9 mouse cellular contexts compared by ENCODE assay signal in the genomic region with DNA sequence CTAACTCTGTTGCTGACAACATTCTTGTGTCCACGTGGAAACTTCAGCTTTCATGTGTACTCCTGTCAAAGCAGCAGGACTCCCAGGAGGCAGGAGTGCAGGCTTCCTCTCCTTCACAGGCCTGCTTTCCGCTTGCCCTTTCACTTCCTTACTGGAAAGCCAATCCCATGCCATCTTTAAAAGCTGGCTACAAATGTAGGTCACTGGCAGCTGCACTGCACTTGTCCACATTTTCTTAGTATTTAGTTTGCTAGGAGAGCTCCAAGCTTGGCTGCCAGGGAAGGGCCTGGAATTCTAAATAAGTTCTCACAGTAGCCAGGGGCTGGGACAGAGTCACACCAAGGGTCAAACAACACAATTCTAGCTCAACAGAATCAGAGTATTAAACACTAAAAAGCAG. TPM values are rescaled to one million over a fixed set of nuclear protein-coding genes. Genes with fewer than 3 reads are reported as not detected.
DNase-seq lines count a peak whose midpoint lies in the region; ATAC-seq lines count a peak whose summit lies in the region.
"Had no signal": no experiment of that assay in that cellular context is flagged by ENCODE, and none has a peak within 500 bp of the region (broad histone marks: within the 10 kb centered on the region; RNA-seq: fewer than 3 reads in every experiment).

No protein-coding gene starts in this region.

- H3K4me1 ChIP-seq in heart, embryonic 11.5 days (ENCODE audit: control insufficient read depth, insufficient read depth, low read length), result no peaks in the 10 kb centered on the region
- H3K4me1 ChIP-seq: lung, embryonic 15.5 days had no signal

- H3K27ac ChIP-seq in heart, embryonic 11.5 days (ENCODE audit: low read depth, low read length), result no peak overlapping the region
- H3K27ac ChIP-seq: lung, embryonic 15.5 days had no signal

- DNase-seq in heart, adult 8-10 months (ENCODE audit: low spot score), result peak; percentile 31
- peak; percentile 4 for DNase-seq in adrenal gland, postnatal 25 days
- DNase-seq in frontal cortex, postnatal 10 days (ENCODE audit: low spot score in 2 of 2), result peak; percentile 17 to 31
- DNase-seq in left cerebral cortex, adult 11 months (ENCODE audit: low spot score), result peak; percentile 13
- DNase-seq in yolk sac, embryonic 10.5 days (ENCODE audit: low spot score), result no peak
- DNase-seq in lung, postnatal 25 days (ENCODE audit: low spot score), result no peak

- 61% methylated on average over 2 of the region's 2 CpGs for WGBS in heart, embryonic 11.5 days (ENCODE audit: insufficient replicate concordance)

- H3K9me3 ChIP-seq in heart, embryonic 11.5 days (replicated peaks; ENCODE audit: control insufficient read depth, low read length), result no peaks in the 10 kb centered on the region
- H3K9me3 ChIP-seq: lung, embryonic 15.5 days had no signal

- no peaks in the 10 kb centered on the region for H3K36me3 ChIP-seq in heart, embryonic 11.5 days (ENCODE audit: control insufficient read depth, insufficient read depth, low read length)
- H3K36me3 ChIP-seq: lung, embryonic 15.5 days had no signal

- no peak overlapping the region for H3K4me3 ChIP-seq in heart, embryonic 11.5 days (ENCODE audit: low read depth, low read length)
- H3K4me3 ChIP-seq: lung, embryonic 15.5 days had no signal

- ATAC-seq in heart, embryonic 11.5 days (replicated peaks; ENCODE audit: insufficient number of reproducible peaks, low FRiP score, low TSS enrichment), result no peak
- no peak for ATAC-seq in megakaryocyte progenitor cell, adult 5-6 weeks (replicated peaks; ENCODE audit: poor library complexity)

- H3K9ac ChIP-seq in heart, embryonic 11.5 days (ENCODE audit: low read depth, low read length), result no peak overlapping the region
- H3K9ac ChIP-seq: lung, embryonic 15.5 days had no signal

- no peak overlapping the region for H3K4me2 ChIP-seq in heart, embryonic 11.5 days
- H3K4me2 ChIP-seq: lung, embryonic 15.5 days had no signal

- H3K27me3 ChIP-seq in heart, embryonic 11.5 days (ENCODE audit: control insufficient read depth, insufficient read depth, low read length), result no peaks in the 10 kb centered on the region
- H3K27me3 ChIP-seq: lung, embryonic 15.5 days had no signal

RNA-seq across cellular contexts. Expression of a gene that starts 49.6 kb away (rescaled TPM):
- total RNA-seq in heart, adult 8-10 months (2022), result 10 to 100 TPM; 10.4 to 14.9 (median 13.1) TPM
- 20.6 and 22.0 TPM in 2 replicates for polyA plus RNA-seq in heart, embryonic 11.5 days (2014; fragmentation: Nextera tagmentation; extraction: Ambion mirVana)
- 17.1 and 18.6 TPM in 2 replicates for total RNA-seq in adrenal gland, postnatal 25 days (2021)
- total RNA-seq in megakaryocyte progenitor cell, adult 5-6 weeks (2015), result 20.2 and 24.0 TPM in 2 replicates
- 11.4 and 16.0 TPM in 2 replicates for total RNA-seq in megakaryocyte progenitor cell, adult 5-6 weeks (2017)

RNA-seq across cellular contexts. Expression of a gene that starts 49.7 kb away (rescaled TPM):
- total RNA-seq in heart, adult 8-10 months (2022), result 100 to 1,000 TPM in 2 of 4 experiments, 10 to 100 TPM in 2; 84.0 to 103 (median 99.7) TPM
- 111 and 113 TPM in 2 replicates for polyA plus RNA-seq in heart, embryonic 11.5 days (2014; fragmentation: Nextera tagmentation; extraction: Ambion mirVana)
- 32.6 and 45.9 TPM in 2 replicates for total RNA-seq in adrenal gland, postnatal 25 days (2021)
- total RNA-seq in megakaryocyte progenitor cell, adult 5-6 weeks (2015), result 55.0 and 74.3 TPM in 2 replicates
- total RNA-seq in megakaryocyte progenitor cell, adult 5-6 weeks (2017), result 50.6 and 56.1 TPM in 2 replicates

Comparison
In these comparisons a context has a peak if more than half of its experiments do, and no peak if none do; other contexts are left out.
1. DNase-seq: peak in heart, adult 8-10 months (single experiment), adrenal gland, postnatal 25 days (single experiment), frontal cortex, postnatal 10 days (2 of 2) and left cerebral cortex, adult 11 months (single experiment); none in yolk sac, embryonic 10.5 days (single experiment) and lung, postnatal 25 days (single experiment).